Mouse (Mus musculus): ENCODE results near the gene Mfsd12. TPM values are rescaled to one million over a fixed set of nuclear protein-coding genes. Genes with fewer than 3 reads are reported as not detected.

Mfsd12 gene
- 10 to 100 TPM; 12.5 to 13.7 TPM for total RNA-seq (2021)

DNA sequence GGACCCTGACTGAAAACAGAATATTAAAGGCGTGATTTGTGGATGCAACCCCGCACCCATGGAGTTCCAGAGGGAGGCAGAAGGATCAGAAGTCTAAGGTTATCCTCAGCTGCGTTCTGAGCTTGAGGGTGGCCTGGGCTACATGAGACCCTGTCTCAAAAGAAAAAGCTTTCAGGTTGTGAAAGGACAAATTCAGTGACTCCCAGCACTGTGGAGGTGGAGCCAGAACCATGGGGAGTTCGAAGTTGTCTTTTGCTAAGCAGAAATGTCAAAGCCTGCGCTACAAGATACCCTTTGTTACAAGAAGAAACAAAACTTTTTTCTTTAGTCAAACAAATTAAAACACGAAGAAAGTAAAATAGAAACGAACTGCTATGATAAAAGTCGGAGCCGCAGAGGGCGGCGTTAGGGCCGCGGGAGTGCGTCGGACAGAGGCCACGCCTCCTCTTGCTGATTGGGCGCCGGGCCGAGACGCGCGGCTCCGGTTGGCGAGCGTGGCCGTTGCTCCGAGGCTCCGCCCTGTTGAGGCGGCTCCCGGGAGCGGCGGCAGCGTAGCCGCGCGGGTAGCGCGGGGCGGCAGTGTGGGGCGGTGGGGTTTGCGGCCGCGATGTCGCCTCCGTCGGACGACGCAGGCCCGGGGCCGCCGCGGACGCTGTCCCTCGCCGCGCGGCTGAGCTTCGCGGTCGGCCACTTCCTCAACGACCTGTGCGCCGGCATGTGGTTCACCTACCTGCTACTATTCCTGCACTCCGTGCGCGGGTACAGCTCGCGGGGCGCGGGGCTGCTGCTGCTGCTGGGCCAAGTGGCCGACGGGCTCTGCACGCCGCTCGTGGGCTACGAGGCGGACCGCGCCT lies at the start of gene Mfsd12:
Gene Mfsd12 (plus strand): TSS at position 501 of the 854 bp plus-strand sequence.
- intact Hi-C loops (cut with DNase I): no loop called here
- DNase-seq (ENCODE audit: low spot score): peak; percentile 87

DNA sequence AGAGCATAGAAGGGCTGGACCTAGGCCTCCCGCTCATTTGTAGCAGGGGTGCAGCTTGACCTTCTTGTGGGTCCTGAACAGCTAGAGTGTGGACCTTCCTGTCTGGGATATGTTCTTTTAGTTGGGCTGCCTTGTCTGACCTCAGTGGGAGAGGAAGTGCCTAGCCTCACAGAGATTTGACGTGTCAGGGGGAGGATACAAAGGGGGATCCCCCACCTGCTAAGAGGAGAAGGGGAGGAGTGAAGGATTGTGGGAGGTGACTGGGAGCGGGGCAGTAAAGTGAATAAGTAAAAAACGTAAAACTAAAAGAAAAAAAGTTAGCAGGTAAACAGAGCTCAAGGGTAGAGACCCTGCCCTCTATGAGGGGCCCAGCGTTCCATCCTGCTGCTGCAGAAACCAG lies 47.7 kb upstream of the Mfsd12 start:
- no peak for DNase-seq (ENCODE audit: low spot score)
- intact Hi-C loops (cut with DNase I): no loop called here

DNA sequence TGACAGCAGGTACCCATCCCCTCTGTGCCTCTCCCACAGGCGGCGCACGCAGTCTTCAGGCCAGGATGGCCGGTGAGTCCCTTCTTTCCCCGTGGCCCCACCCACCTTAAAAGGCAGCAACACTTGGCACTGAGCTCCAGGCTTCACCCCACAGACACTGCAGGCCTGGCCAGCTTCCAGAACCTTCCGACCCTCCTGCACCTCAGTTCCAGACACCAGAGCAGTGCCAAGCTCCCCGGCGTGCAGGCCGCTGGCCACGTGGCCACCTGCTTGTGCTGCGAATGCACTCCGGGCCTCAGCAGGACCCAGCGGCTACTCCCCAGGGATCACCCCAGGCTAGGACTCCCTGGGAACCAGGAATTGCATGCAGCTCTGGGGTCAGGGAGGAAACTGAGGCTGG lies 43.7 kb upstream of the Mfsd12 start:
- intact Hi-C loops (cut with DNase I): no loop called here
- DNase-seq (ENCODE audit: low spot score): no peak

DNA sequence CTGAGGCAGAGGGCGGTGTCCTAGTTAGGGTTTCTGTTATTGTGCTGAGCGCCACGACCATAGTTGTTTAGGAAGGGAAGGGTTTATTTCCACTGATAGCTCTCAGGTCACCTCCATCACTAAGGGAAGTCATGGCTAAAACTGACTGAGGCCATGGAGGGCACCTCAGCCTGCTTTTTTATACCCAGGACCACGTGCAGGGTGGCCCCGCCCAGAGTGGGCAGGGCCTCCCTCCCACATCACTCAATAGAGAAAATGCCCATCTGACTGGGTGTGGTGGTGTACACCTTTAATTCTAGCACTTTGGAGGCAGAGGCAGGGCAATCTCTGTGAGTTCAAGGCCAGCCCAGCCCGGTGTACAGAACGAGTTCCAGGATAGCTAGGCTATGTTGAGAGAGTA lies 43.1 kb upstream of the Mfsd12 start:
- no peak for DNase-seq (ENCODE audit: low spot score)
- intact Hi-C loops (cut with DNase I): no loop called here

DNA sequence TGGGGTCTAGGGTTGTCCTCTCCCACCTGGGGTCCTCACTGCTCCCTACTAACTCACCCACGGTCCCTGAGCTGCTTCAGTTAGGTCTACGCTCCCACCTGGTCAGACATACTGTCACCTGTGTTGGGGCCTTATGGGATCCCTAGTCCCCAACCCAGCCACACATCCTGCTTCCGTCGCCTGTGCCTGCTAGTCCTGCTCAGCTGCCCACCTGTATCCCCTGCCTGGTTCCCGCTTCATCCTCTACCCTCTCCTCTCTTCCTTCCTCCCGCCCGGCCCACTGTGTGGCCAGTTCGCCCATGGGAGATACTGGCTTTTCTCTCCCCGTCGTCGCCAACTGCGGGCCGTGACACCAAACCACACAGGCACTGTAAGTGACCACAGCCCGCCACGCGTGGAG lies 41.7 kb upstream of the Mfsd12 start:
- DNase-seq (ENCODE audit: low spot score): no peak

DNA sequence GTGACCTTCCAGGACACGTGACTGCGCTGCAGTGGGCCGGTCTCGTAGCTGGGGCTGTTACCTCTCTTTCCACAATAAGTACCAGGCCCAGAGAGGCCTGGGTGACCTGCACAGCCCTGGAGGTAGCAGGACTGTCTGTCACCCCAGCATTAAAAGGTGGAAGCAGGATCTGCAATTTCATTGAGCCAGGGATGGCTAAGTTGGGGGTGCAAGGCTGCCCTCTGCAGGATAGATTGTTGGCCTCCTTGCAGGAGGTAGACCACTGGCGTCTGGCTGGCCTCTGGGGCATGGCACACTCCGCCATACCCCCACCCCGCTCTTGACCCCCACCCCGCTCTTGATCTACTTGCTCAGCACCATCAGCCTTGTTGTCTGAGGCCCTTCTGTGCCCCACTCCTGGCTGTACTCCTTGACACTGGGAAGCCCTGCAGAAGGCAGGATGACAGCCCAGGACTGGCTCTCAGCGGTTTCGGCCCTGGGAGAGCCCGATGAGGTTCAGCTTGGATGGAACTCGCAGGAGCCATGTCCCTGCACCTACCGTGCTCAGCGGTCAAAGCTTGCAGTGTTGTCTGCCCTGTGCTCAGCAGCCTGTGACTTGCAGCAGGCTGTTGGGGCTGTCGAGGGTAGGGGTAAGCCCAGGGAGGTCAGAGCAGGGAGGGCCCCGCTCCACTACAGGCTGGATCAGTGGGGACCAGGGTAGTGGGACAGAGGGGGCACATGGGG lies 40.8 kb upstream of the Mfsd12 start:
- intact Hi-C loops (cut with DNase I): no loop called here
- DNase-seq (ENCODE audit: low spot score): no peak

More for the DNA sequence above, 41.7 kb upstream of the Mfsd12 start:
- intact Hi-C loops (cut with DNase I): no loop called here

DNA sequence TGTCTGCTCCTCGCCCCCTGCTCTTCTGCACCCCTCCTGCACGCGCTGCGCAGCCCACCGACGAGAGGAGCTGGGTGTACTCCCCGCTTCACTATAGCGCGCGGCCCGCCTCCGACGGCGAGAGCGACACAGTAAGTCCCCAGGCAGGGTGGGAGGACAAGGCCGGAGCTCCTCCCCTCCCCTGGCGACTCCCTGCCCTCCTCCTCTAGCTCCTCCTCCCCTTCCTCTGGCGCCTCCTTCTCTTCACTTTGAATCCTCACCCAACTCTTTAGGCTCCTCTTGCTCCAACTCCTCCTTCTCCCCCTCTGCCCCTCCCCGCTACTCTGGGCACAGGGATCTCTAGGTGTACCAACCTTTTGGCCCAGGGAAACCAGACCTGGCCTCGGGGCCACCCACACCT lies 40.0 kb upstream of the Mfsd12 start:
- intact Hi-C loops (cut with DNase I): no loop called here
- DNase-seq (ENCODE audit: low spot score): no peak

DNA sequence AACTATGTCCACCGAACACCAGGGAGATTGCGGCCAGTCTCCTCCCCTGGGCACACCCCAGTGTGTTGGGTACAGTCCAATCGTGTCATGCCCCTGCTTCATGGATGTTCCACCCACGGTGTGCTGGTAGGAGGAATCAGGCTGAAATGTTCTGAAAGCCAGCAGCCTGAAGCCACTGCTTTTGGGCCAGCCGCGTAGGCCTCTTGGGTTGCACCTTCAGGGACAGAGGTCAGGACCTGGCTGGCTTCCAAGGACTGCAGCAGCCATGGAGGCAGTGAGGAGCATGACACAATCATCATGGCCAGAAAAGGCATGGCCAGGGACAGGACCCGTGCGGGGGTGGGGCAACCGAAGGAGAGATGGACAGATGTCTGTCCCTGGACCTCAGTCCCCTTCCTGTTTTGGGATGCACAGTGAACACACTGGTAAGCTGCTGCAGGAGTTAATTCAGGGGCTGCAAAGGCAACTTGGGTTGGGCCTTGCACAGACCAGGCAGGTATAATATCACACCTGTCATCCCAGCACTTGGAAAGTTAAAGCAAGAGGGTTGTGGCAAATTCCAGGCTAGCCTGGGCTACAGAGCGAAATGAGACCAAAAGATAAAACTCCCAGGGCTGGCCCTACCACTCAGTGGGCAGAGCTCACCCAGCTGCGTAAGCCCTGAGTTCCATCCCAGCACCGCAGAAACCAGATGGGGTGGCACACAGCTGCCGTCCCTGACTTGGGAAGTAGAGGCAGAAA lies 38.5 kb upstream of the Mfsd12 start:
- no peak for DNase-seq (ENCODE audit: low spot score)
- intact Hi-C loops (cut with DNase I): no loop called here

DNA sequence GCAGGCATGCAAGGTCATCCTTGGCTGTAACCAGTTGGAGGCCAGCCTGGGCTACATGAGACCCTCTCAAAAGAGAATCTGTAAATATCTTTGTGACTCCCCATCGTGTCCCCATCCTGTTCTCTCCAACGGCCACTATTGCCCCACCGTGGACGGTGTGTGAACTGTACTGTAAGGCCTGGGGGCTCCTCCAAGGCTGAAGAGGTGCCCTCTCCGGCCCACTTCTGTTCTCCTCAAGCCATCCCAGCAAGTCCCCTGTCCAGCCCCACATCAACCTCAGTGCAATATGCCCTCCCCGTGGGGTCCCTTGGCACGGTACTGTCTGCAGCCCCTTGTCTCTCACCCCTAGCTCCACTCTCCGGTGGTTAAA lies 38.0 kb upstream of the Mfsd12 start:
- DNase-seq (ENCODE audit: low spot score): no peak
- intact Hi-C loops (cut with DNase I): no loop called here

DNA sequence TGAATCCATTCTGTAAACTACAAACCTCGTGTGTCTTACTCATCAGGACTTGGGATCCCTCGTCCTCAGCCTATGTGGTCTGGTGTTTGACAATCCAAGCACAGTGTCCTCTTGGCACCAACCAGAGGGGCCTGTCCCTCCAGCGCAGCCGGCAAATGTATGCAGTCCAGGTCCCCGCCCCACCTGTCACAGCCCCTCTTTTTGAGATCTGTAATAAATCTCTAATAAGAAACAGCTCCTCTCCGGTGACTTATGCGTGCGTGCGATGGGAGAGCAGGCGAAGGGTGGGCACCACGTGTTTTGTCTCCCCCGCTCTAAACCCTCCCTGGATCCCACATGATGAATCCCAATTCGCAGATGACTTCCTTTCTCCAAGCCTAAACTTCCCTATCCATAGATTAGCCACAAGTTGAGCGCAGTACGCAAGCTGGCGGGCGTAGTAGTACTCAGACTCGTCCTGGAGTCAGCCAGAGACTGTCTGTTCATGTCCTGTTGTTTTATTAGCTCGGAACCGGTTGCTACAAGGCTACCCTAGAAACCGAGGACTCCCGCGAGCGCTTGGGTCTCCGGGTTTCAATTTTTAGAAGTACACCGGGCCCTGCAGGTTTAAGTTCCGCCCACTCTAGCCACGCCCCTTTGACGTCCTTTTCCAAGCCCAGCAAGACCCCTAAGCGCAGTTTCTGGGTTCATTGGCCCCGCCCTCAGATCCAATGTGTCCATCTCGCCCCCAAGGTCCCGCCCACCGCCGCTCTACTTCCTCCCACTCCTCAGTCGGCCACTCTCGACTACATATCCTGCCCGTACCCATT lies 37.3 kb upstream of the Mfsd12 start:
- intact Hi-C loops (cut with DNase I): loop anchor here (2.0 kb wide), 1 partner anchor 27 kb away; the partner anchor contains the start of gene Pip5k1c
- DNase-seq (ENCODE audit: low spot score): no peak

DNA sequence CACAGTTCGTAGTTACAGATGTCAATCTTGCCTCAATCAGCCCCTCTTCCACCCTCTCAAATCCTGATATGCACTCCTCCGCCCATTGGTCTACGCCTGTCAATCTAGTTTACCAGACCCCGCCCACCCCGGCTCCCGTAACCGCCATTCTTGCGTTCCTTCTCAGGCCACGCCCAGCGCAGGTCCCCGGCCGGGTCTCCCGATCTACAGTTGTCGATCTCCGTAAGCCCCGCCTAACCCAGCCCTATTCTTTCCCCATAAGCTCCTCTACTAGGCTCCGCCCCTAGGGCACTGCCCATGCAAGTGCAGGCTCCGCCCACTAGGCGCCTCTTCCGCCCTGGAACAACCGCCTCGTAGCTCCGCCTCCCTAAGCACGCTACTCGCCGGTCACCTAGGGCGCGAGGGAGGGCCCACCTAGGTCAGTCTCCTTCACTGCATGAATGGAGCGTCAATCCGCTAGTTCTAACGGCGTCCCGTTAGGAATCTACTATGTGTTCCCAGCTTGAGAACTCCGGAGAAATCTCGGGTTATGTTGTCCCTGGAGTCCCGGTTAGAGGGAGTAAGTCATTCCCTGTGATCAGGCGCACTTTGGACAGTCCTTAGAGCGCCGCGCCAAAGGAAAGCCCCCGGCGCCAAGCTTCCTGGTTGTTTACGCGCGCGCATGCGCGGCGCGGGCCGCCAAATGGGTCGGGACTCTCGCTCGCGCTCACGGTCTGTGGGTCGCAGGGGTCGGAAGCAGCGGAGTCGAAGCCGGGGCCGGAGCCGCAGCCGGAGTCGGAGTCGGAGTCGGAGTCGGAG lies 36.5 kb upstream of the Mfsd12 start, which contains the start of gene Cactin:
Gene Cactin (plus strand): TSS at position 554 of the 798 bp plus-strand sequence.
- intact Hi-C loops (cut with DNase I): loop anchor here (2.0 kb wide), 1 partner anchor 28 kb away; the partner anchor contains the start of gene Pip5k1c
- DNase-seq (ENCODE audit: low spot score): peak; percentile 100

DNA sequence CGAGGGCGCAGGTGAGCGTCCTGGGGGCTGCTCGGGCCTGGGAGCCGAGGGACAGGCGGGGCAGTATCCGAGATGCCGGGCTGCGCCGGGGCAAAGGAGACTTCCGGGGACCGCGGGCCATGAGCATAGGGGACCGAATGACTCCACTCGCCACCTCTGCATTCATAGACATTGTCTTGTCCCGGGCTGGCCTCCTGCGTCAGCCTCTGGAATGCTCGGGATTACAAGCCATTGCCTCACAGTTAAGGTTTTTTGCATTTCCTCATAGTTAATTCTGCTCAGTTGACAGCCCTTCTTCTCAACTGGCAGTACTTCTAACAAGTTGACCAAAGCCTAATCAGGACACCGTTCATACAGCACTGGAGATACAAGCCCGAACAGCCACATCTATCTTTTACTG lies 35.9 kb upstream of the Mfsd12 start:
- intact Hi-C loops (cut with DNase I): loop anchor here (2.0 kb wide), 1 partner anchor 29 kb away; the partner anchor contains the start of gene Pip5k1c
- no peak for DNase-seq (ENCODE audit: low spot score)

DNA sequence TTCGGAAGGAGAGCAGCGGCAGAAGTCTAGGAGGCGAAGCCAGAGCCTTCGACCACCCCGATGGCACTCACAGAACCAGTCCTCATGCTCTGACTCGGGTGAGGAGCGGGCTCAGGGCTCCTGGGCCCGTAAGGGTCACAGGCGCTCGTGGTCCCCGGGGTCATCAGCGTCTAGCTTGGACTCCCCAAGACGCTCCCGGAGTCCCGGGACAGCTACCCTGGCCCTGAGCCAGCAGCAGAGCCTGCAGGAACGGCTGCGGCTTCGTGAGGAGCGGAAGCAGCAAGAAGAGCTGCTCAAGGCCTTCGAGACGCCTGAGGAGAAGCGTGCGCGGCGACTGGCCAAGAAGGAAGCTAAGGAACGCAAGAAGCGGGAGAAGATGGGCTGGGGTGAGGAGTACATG lies 34.8 kb upstream of the Mfsd12 start:
- DNase-seq (ENCODE audit: low spot score): no peak
- intact Hi-C loops (cut with DNase I): loop anchor here (2.0 kb wide), 1 partner anchor 20 kb away; the partner anchor contains the start of gene Gipc3

DNA sequence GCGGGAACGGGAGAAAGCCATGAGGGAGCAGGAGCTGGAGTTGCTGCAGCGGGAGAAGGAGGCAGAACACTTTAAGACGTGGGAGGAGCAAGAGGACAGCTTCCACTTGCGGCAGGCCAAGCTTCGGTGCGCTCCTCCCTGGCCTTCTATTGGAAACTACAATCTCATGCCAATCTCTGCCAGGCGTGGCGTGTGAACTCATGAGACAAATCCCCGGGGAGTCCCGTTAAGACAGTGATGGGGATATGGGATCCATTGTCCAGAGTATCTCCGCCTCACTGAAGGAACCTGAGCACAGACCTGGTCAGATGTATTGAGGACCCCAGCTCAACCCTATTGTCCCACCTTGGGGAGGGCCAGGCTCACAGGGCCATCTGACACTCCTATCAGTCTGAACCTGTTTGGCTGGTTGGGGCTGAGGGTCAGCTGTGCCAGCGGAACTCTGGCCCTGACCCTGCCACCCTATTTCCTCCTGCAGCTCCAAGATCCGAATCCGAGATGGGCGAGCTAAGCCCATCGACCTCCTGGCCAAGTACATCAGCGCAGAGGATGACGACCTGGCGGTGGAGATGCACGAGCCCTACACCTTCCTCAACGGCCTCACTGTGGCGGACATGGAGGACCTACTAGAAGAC lies 34.0 kb upstream of the Mfsd12 start:
- no peak for DNase-seq (ENCODE audit: low spot score)
- intact Hi-C loops (cut with DNase I): loop anchor here (2.0 kb wide), 1 partner anchor 20 kb away; the partner anchor contains the start of gene Gipc3

DNA sequence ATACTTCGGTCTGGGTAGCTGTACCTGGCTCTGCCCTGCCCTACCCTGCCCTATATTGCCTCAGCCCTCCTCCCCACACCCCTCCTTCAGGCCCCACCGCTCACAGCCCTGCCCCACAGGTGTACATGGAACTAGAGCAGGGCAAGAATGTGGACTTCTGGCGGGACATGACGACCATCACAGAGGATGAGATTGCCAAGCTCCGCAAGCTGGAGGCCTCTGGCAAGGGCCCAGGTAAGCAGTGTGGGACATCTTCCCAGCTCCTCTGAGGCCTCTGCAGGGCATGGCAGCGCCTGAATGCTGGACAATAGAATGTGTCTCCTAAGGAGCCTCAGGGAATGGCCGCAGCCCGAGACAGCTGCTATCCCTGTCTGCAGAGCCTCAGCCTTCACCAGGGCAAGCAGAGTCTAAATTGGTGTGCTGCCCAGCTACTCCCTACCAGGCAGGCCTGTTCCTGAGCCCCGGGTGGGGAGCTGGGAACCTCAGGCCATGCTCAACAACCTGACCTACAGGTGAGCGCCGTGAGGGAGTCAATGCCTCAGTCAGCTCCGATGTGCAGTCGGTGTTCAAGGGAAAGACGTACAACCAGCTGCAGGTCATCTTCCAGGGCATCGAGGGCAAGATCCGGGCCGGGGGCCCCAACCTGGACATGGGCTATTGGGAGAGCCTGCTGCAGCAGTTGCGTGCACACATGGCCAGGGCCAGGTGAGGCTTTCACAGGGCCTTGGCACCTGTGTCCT lies 33.3 kb upstream of the Mfsd12 start:
- intact Hi-C loops (cut with DNase I): loop anchor here (2.0 kb wide), 1 partner anchor 19 kb away; the partner anchor contains the start of gene Gipc3
- no peak for DNase-seq (ENCODE audit: low spot score)

DNA sequence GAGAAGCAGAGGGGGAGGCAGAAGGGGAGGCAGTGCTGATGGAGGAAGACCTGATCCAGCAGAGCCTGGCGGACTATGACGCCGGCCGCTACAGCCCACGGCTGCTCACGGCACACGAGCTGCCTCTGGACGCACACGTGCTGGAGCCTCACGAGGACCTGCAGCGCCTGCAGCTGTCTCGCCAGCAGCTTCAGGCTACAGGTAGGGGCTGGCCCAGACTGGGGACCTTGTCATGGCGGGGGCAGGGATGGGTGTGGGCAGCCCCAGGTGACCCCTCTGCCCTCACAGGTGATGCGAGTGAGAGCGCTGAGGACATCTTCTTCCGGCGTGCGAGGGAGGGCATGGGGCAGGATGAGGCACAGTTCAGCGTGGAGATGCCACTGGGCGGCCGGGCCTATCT lies 32.1 kb upstream of the Mfsd12 start:
- intact Hi-C loops (cut with DNase I): no loop called here
- DNase-seq (ENCODE audit: low spot score): no peak

DNA sequence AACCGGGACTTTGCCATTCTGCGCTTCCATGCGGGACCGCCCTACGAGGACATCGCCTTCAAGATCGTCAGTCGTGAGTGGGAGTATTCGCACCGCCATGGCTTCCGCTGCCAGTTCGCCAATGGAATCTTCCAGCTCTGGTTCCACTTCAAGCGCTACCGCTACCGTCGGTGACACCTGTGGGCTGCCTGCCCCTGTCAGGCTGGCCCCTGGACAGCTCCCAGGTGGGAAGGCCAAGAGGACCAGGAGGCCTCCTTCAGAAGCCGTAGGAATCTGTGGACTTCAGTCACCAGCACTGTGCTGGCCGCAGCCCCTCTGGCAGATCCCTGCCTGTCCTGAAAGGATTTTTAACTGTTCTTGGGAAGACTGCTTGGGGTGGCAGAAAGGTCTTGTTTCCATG lies 31.5 kb upstream of the Mfsd12 start:
- DNase-seq (ENCODE audit: low spot score): no peak
- intact Hi-C loops (cut with DNase I): no loop called here
